Mouse (Mus musculus) testis, postnatal 10 days (tissue): ENCODE data around the gene Slc35e3.

Experiments used
- DNase-seq: peaks from one replicate; pipeline ENCODE4 v3.0.0; 2021; ENCODE audit warnings: low spot score

Slc35e3 gene

DNA sequence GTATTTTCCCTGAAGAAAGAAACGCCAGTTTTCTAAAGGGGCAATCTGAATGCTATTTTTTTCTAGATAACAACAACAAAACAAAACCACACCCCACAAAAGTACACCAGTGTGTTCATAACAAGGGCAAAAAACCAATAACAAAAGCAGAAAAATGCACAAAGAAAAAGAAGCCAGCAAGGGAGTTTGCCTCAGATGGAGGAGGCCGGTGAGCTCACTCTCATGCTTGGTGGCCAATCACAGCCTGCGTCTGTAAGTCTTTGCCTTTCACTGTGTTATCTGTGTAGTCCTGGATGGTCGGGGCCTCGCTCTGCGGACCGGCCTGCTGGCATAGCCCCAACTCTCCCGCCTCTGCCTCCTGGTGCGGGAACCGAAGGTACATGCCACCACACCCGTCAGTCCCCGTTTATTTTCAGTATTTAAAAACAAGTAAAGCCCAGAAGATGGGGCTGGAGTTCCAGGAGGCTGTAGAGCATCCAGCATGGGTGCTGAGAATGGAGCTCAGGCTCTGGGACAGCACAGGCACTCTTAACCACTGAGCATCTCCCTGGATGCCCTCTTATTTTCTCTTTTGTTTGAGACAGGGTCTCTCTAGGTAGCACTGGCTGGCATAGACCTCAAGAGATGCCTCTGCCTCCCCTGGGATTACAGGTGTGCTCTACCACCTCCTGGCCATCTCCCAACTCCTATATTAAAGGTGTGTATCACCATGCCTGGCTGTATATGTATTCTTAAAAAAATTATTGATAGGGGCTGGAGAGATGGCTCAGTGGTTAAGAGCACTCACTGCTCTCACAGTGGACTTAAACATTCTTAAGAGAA is 30.3 kb upstream of the Slc35e3 start:
- no peak for DNase-seq

DNA sequence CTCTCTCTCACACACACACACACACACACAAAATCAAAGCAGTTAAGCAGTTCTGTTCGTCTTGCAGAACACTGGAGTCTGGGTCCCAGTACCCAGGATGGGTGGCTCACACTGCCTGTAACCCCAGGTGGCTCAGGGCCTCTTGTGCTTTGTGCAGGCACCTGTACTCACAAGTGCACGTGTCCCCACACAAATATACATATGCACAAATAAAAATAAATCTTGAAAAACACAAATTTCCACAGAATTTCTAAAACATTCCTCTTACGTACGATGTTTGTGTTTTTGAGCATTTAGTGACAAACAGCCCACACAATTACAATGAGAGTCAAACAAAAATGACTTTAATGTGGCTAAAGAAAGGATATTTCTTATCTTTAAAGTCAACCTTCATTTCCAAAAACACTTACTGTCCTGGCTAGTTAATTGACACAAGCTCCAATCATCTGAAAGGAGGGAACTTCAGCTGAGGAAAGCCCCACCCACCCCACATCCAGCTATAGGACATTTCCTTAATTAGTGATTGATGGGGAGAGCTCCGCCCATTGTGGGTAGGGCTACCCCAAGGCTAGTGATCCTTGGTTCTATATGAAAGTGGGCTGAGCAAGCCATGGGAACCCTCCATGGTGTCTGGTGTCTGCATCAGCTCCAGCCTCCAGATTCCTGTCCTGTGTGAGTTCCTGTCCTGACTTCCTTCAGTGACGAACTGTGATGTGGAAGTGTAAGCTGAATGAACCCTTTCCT is 29.4 kb upstream of the Slc35e3 start:
- no peak for DNase-seq

DNA sequence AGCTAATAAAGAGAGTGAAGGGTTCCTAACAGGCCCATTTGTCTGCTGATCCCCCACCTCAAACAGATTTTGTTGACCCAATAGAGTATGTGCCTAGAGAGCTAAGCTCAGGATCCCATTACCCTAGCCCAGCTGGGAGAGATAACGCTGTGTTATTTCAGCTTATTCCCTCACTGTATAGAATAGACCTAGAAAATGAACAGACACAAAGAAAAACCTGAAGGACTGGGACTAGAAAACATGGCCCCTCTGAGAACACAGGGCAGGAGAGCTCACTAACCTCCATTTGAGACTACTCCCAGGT is 28.6 kb upstream of the Slc35e3 start:
- no peak for DNase-seq

DNA sequence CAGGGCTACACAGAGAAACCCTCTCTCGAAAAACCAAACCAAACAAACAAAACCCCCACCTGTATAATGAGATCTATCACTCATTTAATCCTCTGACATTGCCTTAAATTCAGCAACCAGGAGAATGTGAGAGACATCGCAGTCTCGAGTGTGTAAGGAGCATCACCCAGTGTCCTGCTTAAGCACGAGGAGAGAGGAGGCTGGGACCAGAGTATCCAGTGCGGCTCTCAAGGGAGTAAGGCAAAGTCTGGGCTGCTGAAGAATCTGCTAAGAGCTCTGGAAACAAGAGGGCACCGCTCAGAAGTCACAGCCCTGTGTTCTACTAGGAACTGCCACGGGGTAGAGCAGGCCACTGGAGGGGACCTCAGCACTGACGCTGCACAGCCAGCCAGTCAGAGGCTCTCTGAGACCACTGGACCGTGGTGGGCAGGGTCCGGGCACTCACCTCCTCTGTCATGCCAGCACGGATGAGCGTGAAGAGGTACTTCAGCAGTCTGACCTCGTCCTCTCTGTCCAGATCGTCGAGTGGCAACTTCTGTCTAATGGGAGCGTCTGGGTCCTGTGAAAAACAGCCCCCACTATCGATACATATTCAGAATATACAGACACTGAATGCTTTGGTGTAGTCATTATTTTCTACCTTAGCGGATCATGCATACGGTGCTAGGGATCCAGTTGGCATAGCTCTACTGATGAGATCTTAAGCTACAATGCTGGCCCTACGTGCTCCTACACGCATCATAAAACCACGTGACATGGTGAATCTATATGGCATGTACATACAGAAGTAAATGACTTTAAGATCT is 28.0 kb upstream of the Slc35e3 start:
- DNase-seq = no peak

DNA sequence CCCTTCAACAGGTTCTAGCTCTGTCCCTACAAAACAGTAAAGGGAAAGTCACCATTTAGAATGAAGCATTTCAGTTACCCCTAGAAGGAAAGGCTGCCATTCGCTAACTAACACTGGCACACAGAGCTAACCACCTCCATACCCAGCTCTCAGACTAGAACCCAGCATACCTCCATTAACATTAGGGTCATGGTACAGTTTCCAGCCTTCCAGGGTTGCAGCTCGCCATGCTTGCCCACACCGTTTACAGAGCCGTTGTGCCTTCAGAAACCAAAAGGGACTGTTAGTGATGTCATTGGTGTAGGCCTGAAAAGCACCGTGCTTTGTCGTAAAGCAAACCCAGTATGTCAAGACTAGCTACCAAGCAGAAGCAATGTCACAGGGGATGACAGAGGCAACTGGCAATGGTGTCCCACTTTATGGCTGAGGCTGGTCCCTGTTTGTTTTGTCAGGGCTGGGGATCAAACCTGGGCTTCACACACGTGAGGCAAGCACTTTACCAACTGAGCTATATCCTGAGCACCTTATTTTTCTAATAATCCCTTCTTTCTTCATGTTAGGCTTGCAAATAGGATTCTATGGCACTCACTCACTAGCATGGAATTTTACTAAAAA is 27.0 kb upstream of the Slc35e3 start:
- DNase-seq = no peak

DNA sequence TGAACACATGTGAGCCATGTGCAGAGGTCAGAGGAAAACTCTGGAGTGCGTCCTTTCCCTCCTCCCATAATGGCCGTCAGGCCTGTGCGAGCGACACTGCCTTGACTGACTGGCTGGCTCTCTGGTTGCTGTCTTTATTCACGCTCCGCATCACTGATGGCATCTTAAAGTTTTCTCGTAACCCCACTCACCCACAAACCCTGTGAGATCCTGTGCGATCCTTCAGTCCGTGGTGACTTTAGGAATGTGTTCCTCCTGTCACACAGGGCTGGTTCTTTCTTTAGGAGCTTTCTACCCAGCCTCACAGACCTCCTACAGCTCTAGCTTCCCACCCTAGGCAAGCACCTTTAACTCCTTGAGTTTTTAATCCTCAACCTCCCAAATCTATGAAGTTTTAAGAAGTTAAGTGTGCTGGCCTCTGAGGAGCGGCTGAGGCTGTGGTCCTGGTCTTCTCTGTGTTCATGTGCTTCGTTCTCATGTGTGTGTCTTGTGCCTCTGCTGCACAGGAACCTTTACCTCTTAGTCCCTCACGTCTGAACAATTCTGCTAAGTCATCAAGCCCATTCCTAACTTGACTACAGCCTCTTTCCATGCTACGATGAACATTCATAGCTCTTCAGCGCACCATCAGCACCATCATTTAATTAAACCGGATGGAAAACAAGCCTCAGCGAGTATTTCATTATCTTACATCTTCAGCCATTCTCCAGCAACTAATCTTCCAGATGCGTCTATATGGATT is 26.4 kb upstream of the Slc35e3 start:
- DNase-seq = no peak

DNA sequence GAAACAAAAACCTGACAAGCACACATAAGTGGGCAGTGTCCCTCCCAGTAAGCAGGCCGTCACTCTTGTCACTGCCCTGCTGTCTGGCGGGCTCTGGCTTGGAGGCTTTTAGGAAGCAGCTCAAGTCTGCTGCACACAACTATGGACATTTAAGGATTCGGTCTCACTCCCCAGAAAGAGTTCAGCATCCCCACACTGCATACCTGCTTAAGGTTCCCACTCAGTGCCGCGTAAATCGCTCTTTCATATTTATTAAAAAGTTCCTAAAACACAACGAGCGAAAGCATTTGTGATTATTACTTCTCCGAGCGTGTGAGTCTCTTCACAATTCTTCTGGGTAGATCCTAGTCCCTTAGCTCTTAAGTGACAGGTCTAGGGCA is 25.0 kb upstream of the Slc35e3 start:
- DNase-seq = no peak

DNA sequence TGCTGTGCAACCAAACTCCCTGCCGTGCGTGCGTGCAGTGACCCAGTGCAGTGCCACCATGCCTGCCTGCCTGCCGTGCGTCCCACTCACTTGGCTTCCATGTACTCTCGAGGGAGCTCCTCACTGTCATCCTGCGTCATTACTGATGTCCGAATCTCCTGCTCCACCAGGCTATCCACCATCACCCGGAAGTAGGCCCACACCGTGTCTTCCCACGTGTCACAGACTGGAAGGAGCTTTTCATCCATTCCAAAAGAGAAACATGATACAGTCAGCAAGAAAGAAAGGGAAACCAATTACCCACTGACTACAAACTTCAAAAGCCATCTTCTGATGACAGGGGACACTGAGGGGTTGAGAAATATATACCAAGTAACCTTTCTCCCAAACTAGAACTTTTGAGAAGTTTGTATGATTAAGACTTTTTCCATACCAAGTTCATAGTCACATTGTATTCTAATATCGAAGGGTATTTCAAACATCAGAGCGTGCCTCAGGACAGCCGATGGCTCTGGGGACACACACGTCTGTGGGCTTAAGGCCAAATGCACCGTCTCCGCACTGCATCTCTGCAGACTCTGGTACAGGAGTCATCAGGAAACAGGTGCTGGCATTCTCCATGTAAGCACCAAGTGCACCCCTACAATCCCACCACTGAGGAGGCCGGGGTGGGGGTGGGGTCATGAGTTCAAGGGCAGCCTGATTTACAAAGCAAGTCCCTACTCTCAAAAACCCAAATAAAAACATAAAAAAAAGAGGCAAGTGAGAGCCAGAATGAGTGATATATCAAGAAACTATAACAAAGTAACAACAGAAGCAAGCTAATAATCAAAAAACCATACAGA is 24.3 kb upstream of the Slc35e3 start:
- no peak for DNase-seq

DNA sequence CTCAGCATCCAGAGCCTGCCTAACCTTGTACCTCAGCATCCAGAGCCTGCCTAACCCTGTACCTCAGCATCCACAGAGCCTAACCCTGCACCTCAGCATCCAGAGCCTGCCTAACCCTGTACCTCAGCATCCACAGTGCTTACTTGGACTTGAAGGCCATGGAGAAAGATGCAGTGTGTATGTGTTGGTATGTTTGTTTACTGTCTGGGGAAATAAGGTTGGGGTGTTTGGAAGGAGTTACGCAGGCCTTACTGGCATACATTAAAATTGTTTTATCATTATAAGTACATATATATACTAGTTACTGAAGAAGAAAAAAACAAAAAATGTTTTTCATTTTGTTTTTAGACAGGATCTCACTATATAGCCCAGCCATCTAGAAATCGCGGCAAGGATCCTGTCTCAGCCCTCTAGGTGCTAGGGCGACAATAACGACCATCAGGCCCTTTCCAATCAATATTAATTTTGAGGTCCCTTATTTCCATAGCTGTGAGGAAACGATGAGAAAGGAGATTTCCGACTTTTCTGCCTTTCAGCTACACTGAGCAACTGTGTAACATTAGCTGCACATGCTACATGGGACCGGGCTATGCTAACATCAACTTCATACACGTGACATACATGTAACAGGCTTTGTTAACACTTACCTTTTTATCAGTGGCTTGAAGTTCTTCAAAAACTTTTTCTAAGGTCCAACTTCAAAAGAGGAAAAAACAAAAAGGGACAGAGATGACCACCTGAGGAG is 23.5 kb upstream of the Slc35e3 start:
- DNase-seq = no peak

DNA sequence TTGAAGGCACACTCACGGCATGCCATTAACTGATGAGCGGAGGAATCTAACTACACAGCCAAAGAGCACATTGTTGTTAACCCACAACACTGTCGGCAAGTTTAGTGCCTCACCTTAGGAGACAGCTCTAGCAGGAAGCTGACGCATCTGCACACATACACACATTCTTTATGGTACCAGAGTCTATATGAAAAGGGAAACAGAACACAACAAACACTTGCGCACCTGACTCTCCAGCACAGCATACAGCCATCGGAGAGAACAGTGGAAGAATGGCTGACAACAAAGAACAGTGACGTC is 21.9 kb upstream of the Slc35e3 start:
- no peak for DNase-seq

DNA sequence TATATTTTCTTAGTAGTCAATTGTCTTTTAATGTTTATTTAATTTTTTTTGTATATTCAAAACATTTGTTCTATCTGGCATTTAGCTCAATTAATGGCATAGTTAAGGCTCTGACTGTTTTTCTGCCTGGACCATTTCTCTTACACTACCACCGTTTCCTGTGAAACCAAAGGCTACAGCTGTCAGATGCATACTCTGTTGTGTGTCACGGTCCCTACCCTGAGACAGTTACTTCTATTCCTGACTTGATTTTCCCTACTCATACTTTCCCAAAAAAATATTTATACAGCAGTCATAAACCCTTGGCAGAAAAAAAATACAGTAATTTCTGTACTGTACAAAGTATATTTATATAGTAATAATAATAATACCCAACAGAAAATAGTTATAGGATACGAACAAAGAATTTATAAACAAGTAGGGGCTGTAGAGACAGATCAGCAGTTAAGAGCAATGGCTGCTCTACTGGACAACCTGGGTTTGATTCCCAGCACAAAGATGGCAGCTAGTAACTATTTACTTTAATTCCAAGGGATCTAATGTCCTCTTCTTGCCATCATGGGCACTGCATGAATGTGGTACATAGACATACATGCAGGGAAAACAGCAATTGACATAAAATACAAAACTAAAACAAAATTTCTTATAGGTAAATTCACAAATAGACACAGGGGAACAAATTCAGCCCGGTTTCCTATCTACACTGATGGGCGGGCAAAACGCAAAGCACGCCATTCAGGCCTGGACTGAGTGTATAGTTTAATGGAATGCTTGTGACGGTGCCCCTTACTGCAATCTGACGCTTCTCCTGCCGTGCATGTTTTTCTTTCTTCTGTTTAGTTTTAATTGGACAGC is 21.3 kb upstream of the Slc35e3 start:
- no peak for DNase-seq

DNA sequence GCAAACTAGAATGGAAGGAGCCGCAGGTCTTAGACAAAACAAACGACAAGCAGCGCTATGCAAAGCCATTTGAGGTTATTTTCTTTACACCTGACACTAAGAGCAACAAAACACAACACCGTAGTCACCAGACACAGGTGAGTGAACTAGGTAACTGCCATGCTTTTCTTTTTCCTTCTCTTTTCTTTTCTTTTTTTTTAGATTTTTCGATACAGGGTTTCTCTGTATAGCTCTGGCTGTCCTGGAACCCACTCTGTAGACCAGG is 20.7 kb upstream of the Slc35e3 start:
- no peak for DNase-seq

DNA sequence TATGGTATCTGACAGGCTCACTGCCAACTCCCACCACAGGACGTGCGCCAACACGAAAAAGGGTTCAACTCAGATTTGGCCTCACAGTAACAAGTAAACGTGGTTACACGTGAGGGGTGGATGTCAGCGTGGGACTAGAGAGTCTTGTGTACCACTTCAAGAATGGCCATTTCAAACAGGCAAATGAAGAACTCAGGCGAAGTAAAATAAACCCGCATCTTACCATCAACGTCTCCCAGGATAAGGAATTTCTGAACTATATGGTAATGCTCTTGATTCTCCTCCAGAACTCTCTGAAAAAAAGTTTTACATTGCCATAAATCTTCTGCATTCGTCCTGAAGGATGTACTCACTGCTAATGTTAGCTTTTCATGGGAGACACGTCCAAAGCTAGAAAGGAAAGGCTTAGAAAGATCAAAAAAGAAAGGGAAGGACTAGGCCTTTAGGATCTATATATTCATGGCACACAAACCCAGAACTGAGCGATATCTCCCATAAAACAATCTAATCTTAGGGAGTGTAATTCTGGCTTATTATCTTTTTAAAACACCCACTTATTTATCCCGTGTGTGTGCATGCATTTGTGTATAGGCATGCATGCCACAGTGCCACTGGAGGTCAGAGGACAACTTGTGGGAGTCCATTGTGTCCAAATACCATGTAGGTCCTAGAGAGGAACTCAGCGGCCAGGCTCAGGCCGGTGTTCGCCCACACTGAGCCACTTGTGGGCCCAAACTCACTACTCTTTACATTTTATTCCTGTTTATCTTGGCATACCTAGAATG is 20.1 kb upstream of the Slc35e3 start:
- no peak for DNase-seq

DNA sequence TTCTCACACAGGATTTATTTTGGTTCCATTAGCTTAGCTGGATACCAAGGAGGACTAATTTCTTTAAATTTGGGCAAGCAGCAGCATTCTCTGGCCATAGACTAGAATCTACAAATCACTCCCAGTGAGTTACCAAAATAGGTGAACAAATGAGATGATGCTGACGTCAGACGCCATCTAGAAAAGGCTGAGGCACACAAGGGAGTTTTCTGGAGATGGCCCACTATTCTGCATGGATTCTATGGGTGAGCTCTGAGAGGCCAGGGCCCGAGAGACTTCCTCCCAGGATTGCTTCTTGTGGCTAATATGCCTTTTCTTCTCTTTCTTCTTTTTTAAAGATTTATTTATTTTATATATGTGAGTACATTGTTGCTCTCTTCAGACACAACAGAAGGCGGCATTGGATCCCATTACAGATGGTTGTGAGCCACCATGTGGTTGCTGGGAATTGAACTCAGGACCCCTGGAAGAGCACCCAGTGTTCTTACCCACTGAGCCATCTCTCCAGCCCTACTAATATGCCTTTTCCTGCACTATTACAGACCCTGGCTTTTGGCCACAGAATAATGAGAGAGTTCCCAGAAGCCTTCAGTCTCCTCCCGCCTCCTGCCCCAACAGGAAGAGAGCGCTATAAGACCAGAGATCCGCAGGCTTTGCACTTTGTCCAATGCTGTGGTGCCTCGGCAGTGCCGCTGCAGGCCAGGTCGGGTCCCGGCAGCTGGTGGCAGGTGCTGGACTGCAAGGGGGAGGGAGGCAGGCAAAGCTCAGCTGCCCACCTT is 19.1 kb upstream of the Slc35e3 start:
- no peak for DNase-seq

DNA sequence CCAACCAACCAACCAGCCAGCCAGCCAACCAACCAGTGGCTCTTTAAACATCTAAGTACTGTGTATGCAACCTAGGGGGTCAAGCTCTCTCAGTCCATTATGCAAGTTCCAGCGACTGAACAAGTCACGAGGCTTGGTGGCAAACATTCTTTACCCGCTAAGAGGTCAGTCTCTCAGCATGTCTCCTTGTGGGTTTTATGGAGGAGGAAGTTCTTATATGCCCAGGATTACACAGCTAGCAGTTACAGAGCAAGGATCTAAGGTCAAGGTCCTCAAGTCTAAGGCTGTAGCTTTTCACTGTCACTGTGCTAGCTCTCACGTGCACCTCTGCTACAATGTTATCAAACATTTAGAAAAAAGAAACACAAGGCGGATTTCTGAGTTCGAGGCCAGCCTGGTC is 18.4 kb upstream of the Slc35e3 start:
- no peak for DNase-seq

DNA sequence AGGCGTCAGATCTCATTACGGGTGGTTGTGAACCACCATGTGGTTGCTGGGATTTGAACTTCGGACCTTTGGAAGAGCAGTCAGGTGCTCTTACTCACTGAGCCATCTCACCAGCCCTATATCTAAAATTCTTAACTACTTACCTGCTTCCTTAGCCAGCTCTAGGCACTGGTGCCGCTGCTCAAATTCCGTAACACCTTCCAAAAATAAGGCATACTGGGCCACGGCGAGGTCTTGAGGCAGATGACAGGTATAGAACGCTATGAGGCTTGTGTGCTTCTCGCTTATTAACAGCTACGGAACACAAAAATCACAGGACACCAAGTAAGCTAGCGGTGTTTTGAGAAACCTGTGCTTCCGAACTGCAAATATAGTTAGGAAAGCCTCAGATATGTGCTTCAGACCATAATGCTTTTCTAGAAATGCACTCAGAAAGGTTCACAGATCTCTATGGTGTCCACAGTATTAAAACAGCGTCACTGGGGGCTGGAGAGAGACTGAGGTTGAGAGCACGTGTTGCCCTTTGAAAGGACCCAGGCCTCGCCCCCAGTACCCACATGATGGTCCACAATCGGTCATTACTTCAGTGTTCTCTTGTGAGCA is 17.5 kb upstream of the Slc35e3 start:
- DNase-seq = no peak

DNA sequence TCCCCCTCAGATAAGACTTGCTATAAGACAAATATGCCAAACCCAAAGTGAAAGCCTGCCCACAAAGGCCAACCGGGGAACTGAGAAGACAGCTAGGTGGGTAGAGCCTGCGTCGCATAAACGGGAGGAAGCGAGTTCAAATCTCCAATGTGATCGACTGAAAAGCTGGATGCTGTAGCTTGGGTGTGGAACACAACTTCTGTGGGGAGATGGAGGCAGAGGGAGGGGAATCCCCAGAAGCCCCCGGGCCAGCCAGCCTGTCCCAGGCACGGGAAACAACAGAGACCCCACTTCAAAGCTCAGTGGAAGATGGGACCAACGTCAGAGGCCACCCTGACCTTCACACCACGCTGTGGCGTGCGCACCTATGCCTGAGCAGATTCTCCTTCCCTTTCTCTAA is 16.8 kb upstream of the Slc35e3 start:
- no peak for DNase-seq
